Mouse (Mus musculus): ENCODE data around the gene Hist2h3b. TPM values are rescaled to one million over a fixed set of nuclear protein-coding genes. Genes with fewer than 3 reads are reported as not detected.
"Not testable (repeated sequence)": the region's sequence is repeated elsewhere in the genome, so short reads cannot be mapped to it uniquely, and the experiment has no call there.

Gene Hist2h3b
- total and polyA plus RNA-seq, 3 experiments, result 12.1 to 1,421 (median 39.4) TPM

DNA sequence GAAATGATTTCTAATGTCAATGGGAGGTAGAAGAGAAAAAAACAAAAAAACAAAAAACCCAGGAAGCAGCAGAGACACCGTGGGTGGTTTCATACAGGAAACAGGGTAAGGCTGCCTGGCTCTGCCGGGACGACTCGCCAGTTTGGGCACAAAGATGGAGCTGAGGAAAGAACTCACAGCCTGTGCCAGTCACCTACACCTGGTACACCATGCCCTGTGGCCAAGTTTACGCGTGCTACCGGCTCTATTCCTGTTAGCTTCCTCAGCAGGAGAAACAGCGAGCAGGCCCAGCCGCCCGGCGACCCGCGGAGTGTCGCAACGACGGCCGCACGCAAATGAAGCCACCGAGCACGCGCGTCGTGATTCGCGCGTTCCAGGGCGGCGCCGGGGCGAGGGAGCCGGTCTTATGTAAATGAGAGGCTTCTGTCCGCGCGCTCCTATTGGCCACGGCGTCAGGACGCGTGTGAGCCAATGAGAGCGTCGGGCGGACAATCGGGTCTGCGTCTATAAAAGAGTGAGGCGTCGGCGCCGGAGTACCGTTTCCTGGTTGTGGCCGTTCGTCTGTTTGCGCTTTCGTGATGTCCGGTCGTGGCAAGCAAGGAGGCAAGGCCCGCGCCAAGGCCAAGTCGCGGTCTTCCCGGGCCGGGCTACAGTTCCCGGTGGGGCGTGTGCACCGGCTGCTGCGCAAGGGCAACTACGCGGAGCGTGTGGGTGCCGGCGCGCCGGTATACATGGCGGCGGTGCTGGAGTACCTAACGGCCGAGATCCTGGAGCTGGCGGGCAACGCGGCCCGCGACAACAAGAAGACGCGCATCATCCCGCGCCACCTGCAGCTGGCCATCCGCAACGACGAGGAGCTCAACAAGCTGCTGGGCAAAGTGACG lies 23.2 kb upstream of the Hist2h3b start, which contains the start of gene Hist2h2aa1:
Gene Hist2h2aa1, plus strand, starts transcription at position 495 of the 884 bp plus-strand sequence.
- H3K36me3 ChIP-seq (replicated peaks in 1 of 2; ENCODE audit: control insufficient read depth in 1 of 2, insufficient read depth in 1 of 2, low read length in 1 of 2); H3K27me3 ChIP-seq (replicated peaks); dilution Hi-C loops (cut with MboI; ENCODE audit: extremely low pct_ligation_motif_present, extremely low pct_unique_long_range_greater_than_20kb, low sequenced_read_pairs); H3K9me3 ChIP-seq (replicated peaks; ENCODE audit: low read length); in situ Hi-C loops (cut with MboI; ENCODE audit: low pct_ligation_motif_present, low pct_unique_long_range_greater_than_20kb, low sequenced_read_pairs); H3K79me2 ChIP-seq (replicated peaks; ENCODE audit: control insufficient read depth, extremely low read depth, insufficient read depth, poor library complexity, severe bottlenecking): not testable (repeated sequence)
- Histone ChIP-seq H3K4me3 (replicated peaks in 1 of 3; ENCODE audit: low read depth in 2 of 3, low read length in 2 of 3, poor library complexity in 1 of 3) (peak within 1 kb of the TSS; percentile 66 to 73 (median 69)), H3K9ac (ENCODE audit: insufficient read depth, low read depth) (peak within 1 kb of the TSS; percentile 87), H3K4me2 (ENCODE audit: insufficient read depth, low read depth, poor library complexity, severe bottlenecking) (peak within 1 kb of the TSS; percentile 59), H3K4me1 (ENCODE audit: control insufficient read depth in 1 of 2, insufficient read depth in 2 of 2) (peaks cover 10 to 36% of the 10 kb centered on the region in 2 experiments), H3K27ac (ENCODE audit: insufficient read depth, low read depth) (peak within 1 kb of the TSS; percentile 95)
- peak; percentile 72 for DNase-seq (ENCODE audit: extremely low read depth)
- TF ChIP-seq ZNF384 (IDR thresholded peaks at IDR 0.05; ENCODE audit: low read depth, low read length), result peak; percentile 81
- TF ChIP-seq BHLHE40 (IDR thresholded peaks at IDR 0.05; ENCODE audit: low read depth, low read length), result 0 out of 2 replicates have a peak, but pooled peaks have one; percentile 19
- peak; percentile 11 for TF ChIP-seq HCFC1 (IDR thresholded peaks at IDR 0.05; ENCODE audit: low read depth, low read length)
- peak; percentile 52 for TF ChIP-seq NRF1 (IDR thresholded peaks at IDR 0.05; ENCODE audit: low read depth, low read length)
- peak; percentile 66; the same call in 1 of the 2 replicates for TF ChIP-seq ELF1 (IDR thresholded peaks at IDR 0.05; ENCODE audit: low read depth, low read length)
- TF ChIP-seq MXI1 (IDR thresholded peaks at IDR 0.05; ENCODE audit: low read depth, low read length), result peak; percentile 75
- TF ChIP-seq POLR2A (IDR thresholded peaks at IDR 0.05; ENCODE audit: low read depth, low read length), result peak; percentile 67
- TF ChIP-seq ZMIZ1 (IDR thresholded peaks at IDR 0.05; ENCODE audit: low read depth, low read length), result peak; percentile 64
- peak; percentile 85 for TF ChIP-seq TCF12 (IDR thresholded peaks at IDR 0.05; ENCODE audit: low read depth, low read length)
- 0 out of 2 replicates have a peak, but pooled peaks have one; percentile 57 for TF ChIP-seq TBP (conservative IDR thresholded peaks at IDR 0.05; ENCODE audit: low read depth, low read length)
- TF ChIP-seq NELFE (IDR thresholded peaks at IDR 0.05; ENCODE audit: low read depth, low read length), result 0 out of 2 replicates have a peak, but pooled peaks have one; percentile 35

DNA sequence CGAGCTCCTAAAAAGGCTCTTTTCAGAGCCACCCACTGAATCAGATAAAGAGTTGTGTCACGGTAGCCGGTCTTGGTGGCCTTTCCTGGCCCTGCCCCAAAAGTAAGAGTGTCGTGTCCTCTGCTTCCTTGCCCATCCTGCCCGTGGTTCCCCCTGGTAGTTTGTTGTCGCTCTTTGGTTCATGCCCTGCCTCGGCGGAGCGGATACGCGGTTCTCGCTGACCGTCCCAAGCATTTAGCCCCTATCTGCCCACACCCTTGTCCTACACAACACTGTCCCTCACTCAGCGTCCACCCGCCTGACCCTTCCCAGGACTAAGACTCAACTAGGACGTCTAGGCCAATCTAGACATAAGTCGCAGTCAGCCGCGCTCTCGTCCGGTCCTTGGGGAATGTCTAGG lies 22.4 kb upstream of the Hist2h3b start:
- 0 out of 2 replicates have a peak, but pooled peaks have one; percentile 34 for TF ChIP-seq ZMIZ1 (IDR thresholded peaks at IDR 0.05; ENCODE audit: low read depth, low read length)
- peak; percentile 76 for TF ChIP-seq POLR2AphosphoS2 (IDR thresholded peaks at IDR 0.05; ENCODE audit: low read depth, low read length)
- peak; percentile 54 for TF ChIP-seq POLR2A (IDR thresholded peaks at IDR 0.05; ENCODE audit: low read depth, low read length)
- Histone ChIP-seq H3K4me3 (replicated peaks in 1 of 3; ENCODE audit: low read depth in 2 of 3, low read length in 2 of 3, poor library complexity in 1 of 3) (peak overlapping the region; percentile 30 to 69 (median 33)), H3K27ac (ENCODE audit: insufficient read depth, low read depth) (peak overlapping the region; percentile 95), H3K4me1 (ENCODE audit: control insufficient read depth in 1 of 2, insufficient read depth in 2 of 2) (peaks cover 10 to 36% of the 10 kb centered on the region in 2 experiments), H3K9ac (ENCODE audit: insufficient read depth, low read depth) (peak overlapping the region; percentile 62; the same call in 1 of the 2 replicates)
- H3K27me3 ChIP-seq (replicated peaks); dilution Hi-C loops (cut with MboI; ENCODE audit: extremely low pct_ligation_motif_present, extremely low pct_unique_long_range_greater_than_20kb, low sequenced_read_pairs); H3K79me2 ChIP-seq (replicated peaks; ENCODE audit: control insufficient read depth, extremely low read depth, insufficient read depth, poor library complexity, severe bottlenecking); DNase-seq (ENCODE audit: extremely low read depth); in situ Hi-C loops (cut with MboI; ENCODE audit: low pct_ligation_motif_present, low pct_unique_long_range_greater_than_20kb, low sequenced_read_pairs); H3K36me3 ChIP-seq (replicated peaks in 1 of 2; ENCODE audit: control insufficient read depth in 1 of 2, insufficient read depth in 1 of 2, low read length in 1 of 2); H3K9me3 ChIP-seq (replicated peaks; ENCODE audit: low read length); H3K4me2 ChIP-seq (ENCODE audit: insufficient read depth, low read depth, poor library complexity, severe bottlenecking): not testable (repeated sequence)

DNA sequence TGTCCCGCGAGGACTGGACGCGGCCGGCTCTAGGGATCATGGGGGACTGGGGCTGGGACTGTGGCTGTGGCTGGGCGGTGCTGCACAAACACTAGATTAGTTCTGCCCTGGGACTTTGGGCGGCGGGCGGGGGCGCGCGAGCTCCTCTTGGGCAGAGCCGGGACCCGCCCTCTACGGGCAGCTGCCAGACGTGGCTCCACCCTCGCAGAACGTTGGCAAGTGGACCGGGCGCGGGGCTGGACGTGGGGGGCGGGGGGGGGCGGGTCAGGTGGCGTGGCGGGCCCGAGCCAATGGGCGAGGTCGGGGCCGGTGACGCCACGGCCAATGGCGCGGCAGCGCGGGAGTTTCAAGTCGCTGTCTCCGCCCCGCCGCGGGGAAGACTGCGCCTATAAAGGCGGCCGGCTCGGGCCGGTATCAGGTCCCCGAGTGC lies 22.0 kb upstream of the Hist2h3b start, which contains the start of gene Hist2h3c1:
Gene Hist2h3c1, plus strand, starts transcription at position 259 of the 430 bp plus-strand sequence.
- H3K79me2 ChIP-seq (replicated peaks; ENCODE audit: control insufficient read depth, extremely low read depth, insufficient read depth, poor library complexity, severe bottlenecking); in situ Hi-C loops (cut with MboI; ENCODE audit: low pct_ligation_motif_present, low pct_unique_long_range_greater_than_20kb, low sequenced_read_pairs); H3K9me3 ChIP-seq (replicated peaks; ENCODE audit: low read length); dilution Hi-C loops (cut with MboI; ENCODE audit: extremely low pct_ligation_motif_present, extremely low pct_unique_long_range_greater_than_20kb, low sequenced_read_pairs); H3K36me3 ChIP-seq (replicated peaks in 1 of 2; ENCODE audit: control insufficient read depth in 1 of 2, insufficient read depth in 1 of 2, low read length in 1 of 2); DNase-seq (ENCODE audit: extremely low read depth); H3K27me3 ChIP-seq (replicated peaks): not testable (repeated sequence)
- Histone ChIP-seq H3K9ac (ENCODE audit: insufficient read depth, low read depth) (peak within 1 kb of the TSS; percentile 89; the same call in 1 of the 2 replicates), H3K4me3 (replicated peaks in 1 of 3; ENCODE audit: low read depth in 2 of 3, low read length in 2 of 3, poor library complexity in 1 of 3) (peak within 1 kb of the TSS; percentile 41 to 69 (median 63)), H3K27ac (ENCODE audit: insufficient read depth, low read depth) (peak within 1 kb of the TSS; percentile 95), H3K4me2 (ENCODE audit: insufficient read depth, low read depth, poor library complexity, severe bottlenecking) (peak within 1 kb of the TSS; percentile 62), H3K4me1 (ENCODE audit: control insufficient read depth in 1 of 2, insufficient read depth in 2 of 2) (peaks cover 10 to 39% of the 10 kb centered on the region in 2 experiments)

Data from CH12.LX (cell line).